ENCODE assay signal across 11 mouse cellular contexts in genomic region chr11:117729341-117729740, GRCm38 (mm10). TPM values are rescaled to one million over a fixed set of nuclear protein-coding genes. Genes with fewer than 3 reads are reported as not detected.
A peak's percentile ranks its signal among the peaks of the same experiment; 100 is the strongest.
DNase-seq lines count a peak whose midpoint lies in the region; ATAC-seq and TF ChIP-seq lines count a peak whose summit lies in the region.
"Had no signal": no experiment of that assay in that cellular context is flagged by ENCODE, and none has a peak within 500 bp of the region (broad histone marks: within the 10 kb centered on the region; RNA-seq: fewer than 3 reads in every experiment).

No protein-coding gene starts in this region.

- no peak for TF ChIP-seq POLR2A in kidney, adult 2 months (IDR thresholded peaks at IDR 0.05; ENCODE audit: low read depth, low read length)
- TF ChIP-seq POLR2A in embryonic fibroblast, embryonic 13.5 days (IDR thresholded peaks at IDR 0.05; ENCODE audit: low read depth, low read length): no peak

- no peaks in the 10 kb centered on the region for H3K9me3 ChIP-seq in lung, embryonic 16.5 days (ENCODE audit: control insufficient read depth, low read length)
- H3K9me3 ChIP-seq in intestine, embryonic 16.5 days (ENCODE audit: control insufficient read depth, low read length): no peaks in the 10 kb centered on the region

- peaks cover 26% of the 10 kb centered on the region for H3K4me1 ChIP-seq in kidney, adult 2 months (ENCODE audit: control insufficient read depth, insufficient read depth, low read length)
- peaks cover 10% of the 10 kb centered on the region; the same call in 1 of the 2 replicates for H3K4me1 ChIP-seq in lung, embryonic 16.5 days (replicated peaks; ENCODE audit: control insufficient read depth, insufficient read depth, low read length)
- H3K4me1 ChIP-seq in embryonic fibroblast, embryonic 13.5 days (ENCODE audit: control insufficient read depth, insufficient read depth, low read length): peaks cover 5% of the 10 kb centered on the region; the same call in 1 of the 2 replicates
- H3K4me1 ChIP-seq in intestine, embryonic 16.5 days (ENCODE audit: control insufficient read depth, insufficient read depth, low read length): no peaks in the 10 kb centered on the region

- no peaks in the 10 kb centered on the region for H3K36me3 ChIP-seq in kidney, adult 2 months (ENCODE audit: control insufficient read depth, insufficient read depth, low read length)
- H3K36me3 ChIP-seq in lung, embryonic 16.5 days (ENCODE audit: control insufficient read depth, insufficient read depth, low read length): no peaks in the 10 kb centered on the region
- H3K36me3 ChIP-seq in intestine, embryonic 16.5 days (ENCODE audit: control insufficient read depth, insufficient read depth, low read length): 0 out of 2 replicates have a peak, but pooled peaks cover 2% of the 10 kb centered on the region

- H3K4me3 ChIP-seq in kidney, adult 2 months (ENCODE audit: insufficient read depth, low read depth, low read length): no peak overlapping the region
- H3K4me3 ChIP-seq in lung, embryonic 16.5 days (ENCODE audit: low read length): no peak overlapping the region
- no peak overlapping the region for H3K4me3 ChIP-seq in embryonic fibroblast, embryonic 13.5 days (ENCODE audit: insufficient read depth, low read length)
- no peak overlapping the region for H3K4me3 ChIP-seq in intestine, embryonic 16.5 days (ENCODE audit: low read length)

- no peak for TF ChIP-seq CTCF in kidney, adult 2 months (conservative IDR thresholded peaks at IDR 0.05; ENCODE audit: insufficient read depth, insufficient read length, low read depth, low read length)
- no peak for TF ChIP-seq CTCF in embryonic fibroblast, embryonic 13.5 days (IDR thresholded peaks at IDR 0.05; ENCODE audit: borderline replicate concordance, insufficient read depth, low read length)

- H3K27me3 ChIP-seq in kidney, adult 2 months (replicated peaks; ENCODE audit: control insufficient read depth, insufficient read depth, low read length): no peaks in the 10 kb centered on the region
- H3K27me3 ChIP-seq in lung, embryonic 16.5 days (ENCODE audit: control insufficient read depth, insufficient read depth, low read depth, low read length): no peaks in the 10 kb centered on the region
- H3K27me3 ChIP-seq in intestine, embryonic 16.5 days (replicated peaks; ENCODE audit: control insufficient read depth, insufficient read depth, low read length): no peaks in the 10 kb centered on the region

- 38% methylated on average over 3 of the region's 3 CpGs for WGBS in kidney, adult 2 months
- 65% methylated on average over 3 of the region's 3 CpGs for WGBS in lung, embryonic 16.5 days
- WGBS in intestine, embryonic 16.5 days: 77% methylated on average over 3 of the region's 3 CpGs

- H3K4me2 ChIP-seq in lung, embryonic 16.5 days (ENCODE audit: low read depth, low read length): no peak overlapping the region
- H3K4me2 ChIP-seq in intestine, embryonic 16.5 days (ENCODE audit: low read depth, low read length): no peak overlapping the region

- no peak overlapping the region for H3K9ac ChIP-seq in lung, embryonic 16.5 days (ENCODE audit: low read length)
- H3K9ac ChIP-seq in intestine, embryonic 16.5 days (ENCODE audit: low read depth, low read length): no peak overlapping the region

- peak overlapping the region; percentile 72 for H3K27ac ChIP-seq in kidney, adult 2 months (ENCODE audit: insufficient read depth, low read depth, low read length)
- no peak overlapping the region for H3K27ac ChIP-seq in lung, embryonic 16.5 days (ENCODE audit: low read length)
- H3K27ac ChIP-seq in embryonic fibroblast, embryonic 13.5 days (ENCODE audit: insufficient read depth, low read length): 0 out of 2 replicates have a peak overlapping the region, but pooled peaks have one; percentile 15
- no peak overlapping the region for H3K27ac ChIP-seq in intestine, embryonic 16.5 days (ENCODE audit: low read length)

- ATAC-seq in lung, embryonic 16.5 days (ENCODE audit: low read depth): peak; percentile 49
- ATAC-seq in intestine, embryonic 16.5 days: no peak
- ATAC-seq: hindbrain, postnatal 0 days had no signal

- peak; percentile 34 for DNase-seq in kidney, adult 2 months
- DNase-seq in kidney, postnatal 14 days: no peak
- no peak for DNase-seq in lung, postnatal 4 days
- DNase-seq in lung, postnatal 36 days: peak; percentile 44
- DNase-seq in right cerebral cortex, adult 18-20 months: no peak
- DNase-seq: adrenal gland, postnatal 14 days; left cerebral cortex, postnatal 4 days had no signal

RNA-seq across cellular contexts. Expression of gene Tmc8, which starts 52.5 kb away (rescaled TPM):
- 3.3 and 5.3 TPM in 2 replicates for polyA plus RNA-seq in kidney, adult 2 months (2012; rRNA removed)
- polyA plus RNA-seq in lung, embryonic 16.5 days (2015; fragmentation: Nextera tagmentation; extraction: Ambion mirVana): 3.0 and 4.0 TPM in 2 replicates
- 0.30 and 0.39 TPM in 2 replicates for polyA plus RNA-seq in embryonic fibroblast, embryonic 13.5 days (2011; ENCODE audit: insufficient read length, low read depth, missing spikeins)
- 14.5 and 17.4 TPM in 2 replicates for polyA plus RNA-seq in intestine, embryonic 16.5 days (2015; fragmentation: Nextera tagmentation; extraction: Ambion mirVana)

RNA-seq across cellular contexts. Expression of gene Tmc6, which starts 52.7 kb away (rescaled TPM):
- polyA plus RNA-seq in kidney, adult 2 months (2012; rRNA removed): 41.2 and 48.4 TPM in 2 replicates
- polyA plus RNA-seq in lung, embryonic 16.5 days (2015; fragmentation: Nextera tagmentation; extraction: Ambion mirVana): 23.6 and 26.0 TPM in 2 replicates
- polyA plus RNA-seq in embryonic fibroblast, embryonic 13.5 days (2011; ENCODE audit: insufficient read length, low read depth, missing spikeins): 19.5 and 20.5 TPM in 2 replicates
- 37.5 and 39.8 TPM in 2 replicates for polyA plus RNA-seq in intestine, embryonic 16.5 days (2015; fragmentation: Nextera tagmentation; extraction: Ambion mirVana)

Comparison
In these comparisons a context has a peak if more than half of its experiments do, and no peak if none do; other contexts are left out.
1. DNase-seq: peak in kidney, adult 2 months (single experiment) and lung, postnatal 36 days (single experiment); none in kidney, postnatal 14 days (single experiment), lung, postnatal 4 days (0 of 2) and right cerebral cortex, adult 18-20 months (single experiment).
2. H3K27ac ChIP-seq: peak in kidney, adult 2 months (single experiment) and embryonic fibroblast, embryonic 13.5 days (single experiment); none in lung, embryonic 16.5 days (single experiment) and intestine, embryonic 16.5 days (single experiment).